Mouse (Mus musculus): Measurements from ENCODE around the gene Rubcnl.

Rubcnl gene

DNA sequence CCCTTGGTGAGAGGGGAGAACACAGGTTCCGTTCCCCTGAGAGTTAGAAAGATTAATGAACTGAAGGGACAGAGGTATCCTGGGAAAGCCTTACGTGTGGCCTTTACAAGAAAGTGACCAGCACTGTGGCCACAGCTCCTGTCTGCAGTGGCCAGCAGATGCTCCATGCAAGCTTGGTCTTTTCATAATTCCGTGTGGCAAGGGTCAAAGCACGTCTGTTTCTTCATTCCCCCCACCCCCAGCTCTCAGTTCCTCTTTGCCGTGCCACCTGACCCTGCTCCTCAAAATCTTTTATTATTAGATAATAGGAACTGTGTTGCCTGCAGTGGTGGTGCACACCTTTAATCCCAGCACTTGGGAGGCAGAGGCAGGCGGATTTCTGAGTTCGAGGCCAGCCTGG is 1.4 kb downstream of the Rubcnl start:
- no peak for DNase-seq (ENCODE audit: extremely low read depth, insufficient read length, low spot score)

DNA sequence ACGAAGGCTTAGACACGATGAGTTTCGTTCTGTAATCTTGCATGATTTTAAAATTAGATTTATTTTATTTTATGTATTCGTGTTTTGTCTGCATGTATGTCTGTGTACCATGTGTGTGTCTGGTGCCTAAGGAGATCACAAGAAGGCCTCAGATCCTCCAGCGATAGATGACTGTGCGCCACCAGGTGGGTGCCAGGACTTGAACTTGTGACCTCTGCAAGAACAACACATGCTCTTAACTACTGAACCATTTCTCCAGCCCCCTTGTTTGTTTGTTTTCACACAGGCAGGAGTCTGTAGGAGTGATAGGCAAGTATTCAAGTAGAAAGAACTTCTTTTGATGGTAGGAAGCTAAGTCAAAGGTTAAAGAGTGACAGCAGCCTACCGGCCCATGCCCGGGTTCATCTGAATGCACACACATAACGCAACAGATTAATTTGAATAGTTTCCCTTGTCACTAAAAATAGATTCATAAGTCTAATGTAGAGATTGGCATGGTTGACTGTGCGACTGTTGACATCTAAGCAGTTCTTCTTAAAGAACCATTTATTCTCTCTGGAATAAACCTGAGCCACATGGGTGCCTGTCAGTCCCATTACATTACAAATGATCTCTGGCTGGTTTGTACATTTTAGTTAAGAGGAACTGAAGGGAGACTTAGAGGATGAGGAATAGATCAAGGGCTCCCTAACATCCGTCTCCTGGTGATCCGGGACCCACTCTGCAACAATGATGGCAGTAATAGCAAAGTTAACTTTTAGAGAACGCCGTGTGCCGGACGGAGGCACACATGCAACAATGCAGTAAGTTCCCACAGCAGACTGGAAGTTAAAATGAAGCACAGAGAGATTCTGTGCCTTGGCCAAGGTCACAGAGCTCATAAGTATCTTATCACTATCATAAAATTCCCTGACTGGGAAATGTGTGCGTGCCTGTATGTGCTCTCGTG is 2.3 kb downstream of the Rubcnl start:
- DNase-seq (ENCODE audit: extremely low read depth, insufficient read length, low spot score), result no peak

DNA sequence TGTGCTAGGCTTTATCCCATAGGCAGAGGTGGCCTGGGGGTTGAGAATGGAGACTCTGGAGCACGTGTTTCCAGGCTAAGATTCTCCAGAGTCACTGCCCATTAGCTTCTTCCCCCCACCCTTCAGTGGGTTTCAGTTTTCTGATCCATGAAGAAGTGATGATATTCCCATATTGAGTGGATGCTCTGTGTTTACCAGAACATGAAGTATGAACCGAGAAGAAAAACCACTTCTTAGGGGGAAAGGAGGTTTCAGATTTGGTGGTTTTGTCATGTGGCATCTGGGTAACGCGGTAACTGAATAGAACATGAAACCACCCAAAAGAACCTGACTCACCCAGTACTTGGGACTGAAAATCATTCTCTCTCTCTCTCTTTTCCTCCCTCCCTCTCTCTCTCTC is 3.0 kb downstream of the Rubcnl start:
- DNase-seq (ENCODE audit: extremely low read depth, insufficient read length, low spot score), result no peak

DNA sequence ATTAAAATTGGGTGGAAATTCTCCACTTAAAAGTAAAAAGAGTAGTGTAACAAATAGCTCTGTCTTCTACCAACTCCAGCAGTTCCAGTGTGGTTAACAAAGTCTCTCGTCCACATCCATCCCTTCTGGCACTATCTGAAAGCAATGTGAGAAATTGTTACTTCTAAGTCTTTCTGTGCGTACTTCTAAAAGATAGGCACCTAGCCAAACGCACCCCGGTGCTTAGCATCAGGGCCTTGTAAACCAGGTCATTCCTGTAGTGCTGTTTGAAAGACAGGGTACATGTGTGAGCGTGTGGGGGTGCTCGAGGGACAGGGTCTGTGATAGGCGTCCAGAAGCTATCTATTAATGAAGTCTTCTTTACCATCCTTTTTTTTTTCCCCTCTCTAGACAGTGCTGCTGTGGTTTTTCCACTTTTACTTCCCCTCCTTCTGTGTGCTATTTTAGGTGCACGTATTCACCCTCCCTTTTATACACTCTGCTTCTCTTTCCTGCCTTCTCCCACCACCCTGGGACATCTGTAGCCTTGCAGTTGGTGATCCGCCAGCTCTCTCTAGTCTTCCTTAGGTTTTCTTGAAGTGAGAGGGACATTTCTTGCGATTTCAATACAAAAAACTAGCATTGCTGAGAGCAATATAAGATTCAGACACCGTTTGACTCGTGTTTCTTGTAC is 4.9 kb downstream of the Rubcnl start:
- DNase-seq (ENCODE audit: extremely low read depth, insufficient read length, low spot score), result no peak

DNA sequence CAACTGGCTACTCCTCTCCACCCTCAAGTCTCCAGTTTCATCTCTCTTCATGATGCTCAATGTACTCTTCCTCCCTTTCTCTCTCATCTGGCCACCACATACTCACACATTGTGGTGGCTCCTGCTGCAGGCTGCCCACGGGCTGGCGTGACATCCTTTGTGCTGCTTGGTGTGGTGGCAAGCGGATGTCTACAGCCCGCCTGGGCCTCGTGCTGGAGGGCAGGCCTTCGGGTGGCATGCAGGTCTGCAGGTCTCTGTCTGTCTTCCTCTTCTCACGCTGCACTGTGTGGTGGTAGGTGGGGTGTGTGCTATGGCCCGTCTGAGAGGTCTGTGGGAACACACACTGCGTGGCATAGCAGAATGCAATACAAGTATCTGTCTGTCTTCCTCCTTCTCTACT is 6.7 kb downstream of the Rubcnl start:
- DNase-seq (ENCODE audit: extremely low read depth, insufficient read length, low spot score), result no peak

DNA sequence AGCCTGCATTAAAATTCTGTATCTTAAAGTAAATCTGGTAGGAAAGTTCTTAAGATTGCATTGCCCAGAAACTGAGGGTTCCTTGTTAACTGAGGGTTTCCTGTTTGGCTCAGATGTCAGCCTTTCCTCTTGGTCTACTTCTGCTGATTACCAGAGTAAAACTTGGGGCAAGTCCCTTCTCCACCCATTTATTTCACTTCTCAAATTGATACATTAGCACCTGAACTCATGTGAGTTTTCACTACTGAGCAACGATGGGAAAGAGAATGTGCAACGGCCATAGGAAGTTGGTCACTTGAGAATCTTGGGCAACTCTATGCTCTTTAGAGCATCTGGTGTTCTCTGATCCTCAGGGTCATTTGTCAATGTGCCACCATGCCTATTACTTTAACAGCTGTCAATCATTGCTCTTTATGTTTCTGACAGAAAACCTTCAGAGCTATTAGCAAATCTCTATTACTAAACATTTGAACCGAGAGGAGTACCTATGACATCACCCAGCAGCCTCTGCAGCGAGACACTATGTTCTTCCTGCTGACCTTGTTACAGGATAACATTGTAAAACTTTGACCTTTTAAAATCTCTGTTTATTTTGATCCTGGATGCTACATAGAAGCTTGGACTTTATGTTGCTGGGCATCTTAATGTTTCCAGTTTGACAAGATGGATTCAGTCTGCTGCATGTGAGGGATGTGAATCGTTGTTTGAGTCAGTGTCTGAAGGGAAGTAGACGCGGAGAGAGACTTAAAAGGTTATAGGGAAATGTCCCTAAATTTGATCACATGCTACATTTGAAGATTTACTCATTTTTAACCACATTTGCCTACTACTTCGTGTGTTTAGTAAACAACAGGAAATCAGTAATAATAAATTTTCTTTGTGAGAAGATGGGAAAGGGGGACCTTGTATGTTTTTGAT is 9.2 kb downstream of the Rubcnl start:
- no peak for DNase-seq (ENCODE audit: extremely low read depth, insufficient read length, low spot score)

DNA sequence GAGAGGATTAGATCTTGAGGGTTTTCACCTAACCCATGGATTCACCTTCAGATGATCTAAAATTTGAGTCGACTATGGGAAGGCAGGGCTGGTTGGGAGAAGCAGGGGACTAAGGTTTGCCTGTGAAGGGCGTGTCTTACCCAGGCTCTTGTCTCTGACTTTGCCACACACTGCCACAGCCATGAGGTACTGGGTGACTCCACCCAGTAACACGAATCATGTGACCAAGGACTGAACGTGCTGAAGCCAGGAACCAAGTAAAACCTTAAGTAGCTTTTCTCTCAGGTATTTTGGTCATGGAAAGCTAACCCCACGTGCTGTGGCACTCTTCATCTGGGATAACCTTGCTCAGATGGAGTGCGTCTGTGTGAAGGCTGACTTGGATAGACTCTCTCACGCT is 14.9 kb downstream of the Rubcnl start:
- no peak for DNase-seq (ENCODE audit: extremely low read depth, insufficient read length, low spot score)

DNA sequence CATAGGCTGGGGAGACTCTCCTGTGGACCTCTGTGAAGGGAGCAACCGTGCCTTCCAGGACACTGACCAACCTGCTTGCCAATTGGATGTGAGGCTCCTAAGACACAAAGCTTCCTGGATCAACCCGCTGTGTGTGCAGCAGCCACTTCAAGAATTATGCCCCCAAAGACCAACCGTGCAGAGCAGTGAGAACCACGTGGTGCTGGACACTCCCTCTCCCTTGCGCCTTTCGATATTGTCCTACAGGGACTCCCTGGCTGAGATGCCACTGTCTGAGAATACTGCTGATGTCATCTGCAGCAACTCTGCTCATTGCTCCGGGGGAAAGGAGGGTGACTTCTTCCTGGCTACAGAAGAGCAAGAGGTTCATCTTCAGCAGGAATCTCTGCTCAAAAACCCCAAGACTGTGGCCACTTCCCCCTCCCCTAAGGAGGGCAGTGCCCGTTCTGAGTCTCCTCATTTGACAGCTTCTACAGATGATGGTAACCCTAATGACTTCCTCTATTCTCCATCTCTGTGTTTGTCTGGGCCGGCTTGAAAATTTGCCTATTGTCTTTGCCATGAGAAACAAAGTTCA is 16.3 kb downstream of the Rubcnl start:
- DNase-seq (ENCODE audit: extremely low read depth, insufficient read length, low spot score), result no peak

DNA sequence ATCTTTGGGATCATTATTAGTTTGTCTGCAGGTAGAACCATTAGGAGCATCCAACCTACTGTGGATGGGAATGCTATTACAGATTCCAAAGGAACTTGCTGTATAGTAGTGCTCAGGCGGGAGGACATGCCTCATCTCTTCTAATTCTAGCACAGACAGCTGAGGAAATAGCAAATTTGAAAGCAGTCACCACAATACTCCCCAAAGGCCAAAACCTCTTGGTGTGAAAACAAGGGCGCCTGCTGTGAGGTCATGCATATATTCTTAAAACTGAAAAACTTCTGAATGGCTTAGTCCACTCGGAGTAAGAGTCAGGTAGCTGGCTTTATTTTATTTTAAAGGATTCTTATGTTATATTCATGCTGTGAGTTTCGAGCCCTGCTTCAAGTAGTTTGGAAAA is 16.9 kb downstream of the Rubcnl start:
- no peak for DNase-seq (ENCODE audit: extremely low read depth, insufficient read length, low spot score)

DNA sequence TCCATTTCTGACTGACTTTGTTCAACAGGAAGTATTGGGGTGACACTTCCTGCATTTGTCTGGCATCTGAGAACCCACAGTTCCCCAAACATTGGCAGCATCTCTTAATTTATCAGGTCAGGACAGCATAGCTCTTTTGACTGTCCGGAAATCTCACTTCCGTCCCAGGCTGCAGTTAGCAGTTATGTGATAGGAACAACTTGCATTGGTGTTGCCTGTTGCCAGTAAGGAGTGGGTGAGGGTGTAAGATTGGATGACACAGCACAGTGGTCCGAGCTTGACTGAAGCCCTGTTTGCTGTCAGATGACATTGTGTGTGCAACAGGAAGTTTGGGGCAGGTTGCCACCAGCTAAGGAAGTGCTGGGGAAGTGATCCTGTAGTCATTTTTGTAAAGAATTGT is 18.4 kb downstream of the Rubcnl start:
- DNase-seq (ENCODE audit: extremely low read depth, insufficient read length, low spot score), result no peak

DNA sequence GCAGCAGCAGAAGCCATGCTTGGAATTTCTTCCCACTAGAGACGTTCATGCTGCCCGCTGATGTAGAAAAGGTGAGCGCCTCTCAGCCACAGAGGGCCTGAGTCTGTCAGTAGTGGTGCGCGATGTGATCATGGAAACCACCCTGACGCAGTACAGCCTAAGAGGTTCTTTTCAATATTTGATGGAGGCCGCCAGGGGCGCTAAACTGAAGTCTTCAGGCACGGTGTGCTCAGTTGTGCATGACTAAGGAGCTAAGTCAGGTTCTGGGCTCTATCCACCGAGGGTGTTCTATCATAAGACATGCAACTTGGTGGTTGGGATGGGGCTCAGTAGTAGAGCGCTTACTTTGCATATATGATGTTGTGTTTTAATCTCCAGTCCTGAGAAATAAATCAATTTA is 19.6 kb downstream of the Rubcnl start:
- no peak for DNase-seq (ENCODE audit: extremely low read depth, insufficient read length, low spot score)

DNA sequence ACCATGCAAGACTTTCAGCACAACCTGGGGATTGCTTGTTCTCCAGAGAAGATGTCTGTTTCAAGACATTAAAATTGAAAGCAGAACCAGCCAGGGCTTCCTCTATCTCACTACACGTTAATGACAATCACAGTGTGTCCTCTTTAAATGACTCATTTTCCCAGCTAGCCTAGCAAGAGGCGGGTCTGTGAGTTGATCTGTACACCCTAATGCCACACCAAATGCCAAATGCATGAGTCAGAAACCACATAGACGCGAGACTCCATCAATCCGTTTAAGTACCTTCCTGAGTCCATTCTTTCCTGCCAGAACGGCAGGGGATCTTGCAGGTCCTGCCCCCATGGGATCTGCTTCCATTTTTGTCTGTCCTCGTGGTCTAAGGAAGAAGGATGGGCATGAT is 29.4 kb downstream of the Rubcnl start:
- peak; percentile 58 for DNase-seq (ENCODE audit: extremely low read depth, insufficient read length, low spot score)

DNA sequence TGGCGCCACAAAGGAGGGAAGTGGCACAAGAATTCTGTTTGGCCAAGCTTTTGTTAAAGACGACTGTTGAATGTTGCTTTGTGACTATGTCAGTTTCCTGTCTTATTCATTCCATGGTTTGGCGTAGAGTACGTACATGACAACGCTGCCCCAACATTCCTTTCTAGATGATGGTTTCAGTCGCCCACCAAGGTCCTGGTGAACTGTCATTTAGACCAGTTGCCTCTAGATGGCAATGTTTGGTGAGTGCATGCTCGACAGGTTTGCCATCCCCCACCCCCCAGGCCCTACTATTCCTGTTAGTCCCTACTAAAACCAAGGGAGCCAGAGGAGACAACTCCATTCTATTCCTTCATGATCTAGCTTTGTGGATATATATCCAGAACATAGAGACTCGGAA is 36.6 kb downstream of the Rubcnl start:
- no peak for DNase-seq (ENCODE audit: extremely low read depth, insufficient read length, low spot score)

DNA sequence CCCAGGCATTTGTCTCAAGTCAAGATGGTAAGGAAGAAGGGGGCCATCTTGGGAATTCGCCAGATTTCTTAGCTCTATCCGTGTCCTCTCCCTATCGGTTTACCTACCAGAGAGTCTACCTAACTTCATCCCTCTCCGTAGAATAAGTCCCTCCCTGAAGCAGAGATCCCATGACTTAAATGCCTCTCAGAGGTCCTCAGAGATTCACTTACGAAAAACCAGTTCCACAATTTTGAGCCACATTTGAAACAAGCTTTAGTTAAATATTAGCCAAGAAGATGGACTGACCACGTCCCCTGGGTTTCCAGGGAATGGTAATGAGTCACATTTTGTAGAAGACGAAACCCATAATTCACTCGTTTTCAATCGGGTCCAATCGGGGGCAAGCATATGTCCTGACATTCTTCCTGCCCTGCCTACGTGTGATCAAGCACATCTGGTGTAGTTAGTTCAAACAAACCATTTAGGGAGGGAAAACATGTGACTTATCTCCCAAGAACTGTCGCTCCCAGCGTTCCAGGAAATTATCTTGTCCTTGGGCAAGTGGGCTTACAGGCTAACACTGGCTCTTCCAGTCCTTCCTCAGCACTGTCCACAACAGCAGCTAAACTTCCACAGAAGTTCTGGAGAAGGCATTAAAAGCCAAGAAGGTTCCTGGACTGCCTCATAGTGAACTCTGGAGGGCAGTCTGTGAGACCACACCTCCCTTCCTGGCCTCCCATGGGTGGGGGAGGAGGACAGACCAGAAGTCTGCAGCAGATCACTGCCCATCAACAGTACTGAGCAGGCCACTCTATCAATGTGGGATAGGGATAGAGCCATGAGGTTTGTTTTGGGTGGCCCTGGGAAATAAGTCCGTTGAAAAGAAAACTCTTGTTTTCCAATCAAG is 38.9 kb downstream of the Rubcnl start:
- DNase-seq (ENCODE audit: extremely low read depth, insufficient read length, low spot score), result no peak

DNA sequence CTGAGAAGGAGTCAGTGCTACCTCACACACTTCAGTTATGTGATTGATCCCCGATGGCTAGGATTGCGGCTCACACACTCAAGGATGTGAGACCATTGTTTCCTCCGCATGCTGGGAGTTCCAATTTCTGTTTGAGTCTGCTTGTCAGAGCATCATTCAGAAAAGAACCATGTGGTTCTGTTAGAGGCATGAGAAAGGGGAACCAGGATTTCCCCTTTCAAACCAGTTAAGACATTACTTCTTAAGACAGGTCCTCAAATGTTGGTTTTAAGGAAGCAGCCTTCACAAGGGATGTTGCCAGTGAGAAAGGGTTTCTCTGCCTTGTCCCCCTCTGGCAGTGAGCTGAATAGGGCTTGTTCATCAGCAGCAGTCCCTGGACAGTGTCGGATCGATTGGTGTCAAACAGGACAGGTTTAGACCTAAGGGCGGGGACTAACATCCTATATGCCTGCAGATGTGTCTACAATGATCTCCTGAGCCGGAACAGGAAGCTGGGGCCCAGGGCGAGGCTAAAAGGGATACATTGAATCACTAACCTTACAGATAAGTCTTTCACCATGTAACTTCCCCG is 41.1 kb downstream of the Rubcnl start:
- no peak for DNase-seq (ENCODE audit: extremely low read depth, insufficient read length, low spot score)

DNA sequence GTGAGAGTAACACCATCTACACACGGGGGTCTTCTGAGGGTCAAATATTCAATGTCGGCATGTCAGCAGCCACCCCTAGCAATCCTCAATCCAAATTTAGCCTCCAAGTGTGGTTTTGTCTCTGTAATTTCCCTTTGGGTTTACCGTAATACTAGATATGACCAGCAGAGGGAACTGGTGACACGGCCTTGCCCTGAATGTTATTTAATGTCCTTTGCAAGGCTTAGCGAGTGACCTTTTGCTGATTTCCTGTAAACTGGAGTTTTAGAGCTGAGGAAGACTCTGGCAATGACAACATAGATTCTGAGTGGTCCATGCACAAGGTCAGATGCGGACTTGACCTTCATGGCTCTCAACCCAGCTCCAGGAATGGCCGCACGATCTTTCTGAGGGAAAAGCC is 44.7 kb downstream of the Rubcnl start:
- DNase-seq (ENCODE audit: extremely low read depth, insufficient read length, low spot score), result no peak

DNA sequence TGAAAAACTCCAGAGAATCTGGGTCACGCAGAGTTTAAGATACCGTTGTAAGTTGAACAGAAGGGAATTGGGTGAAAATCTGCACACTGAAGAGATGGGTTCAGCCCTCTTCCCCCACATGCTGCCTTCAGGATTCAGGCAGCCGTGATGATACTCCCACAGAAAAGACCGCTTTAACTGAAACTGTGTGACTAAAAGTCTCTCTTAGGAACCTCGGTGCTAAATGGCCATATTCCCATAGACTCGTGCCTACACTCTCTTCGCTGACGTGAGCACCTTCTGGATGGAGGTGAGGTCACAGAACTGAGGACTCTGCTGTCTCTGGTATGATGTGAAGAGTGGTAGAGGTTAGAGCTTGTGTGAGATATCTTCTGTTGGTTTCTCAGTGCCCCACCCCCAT is 48.1 kb downstream of the Rubcnl start:
- no peak for DNase-seq (ENCODE audit: extremely low read depth, insufficient read length, low spot score)

DNA sequence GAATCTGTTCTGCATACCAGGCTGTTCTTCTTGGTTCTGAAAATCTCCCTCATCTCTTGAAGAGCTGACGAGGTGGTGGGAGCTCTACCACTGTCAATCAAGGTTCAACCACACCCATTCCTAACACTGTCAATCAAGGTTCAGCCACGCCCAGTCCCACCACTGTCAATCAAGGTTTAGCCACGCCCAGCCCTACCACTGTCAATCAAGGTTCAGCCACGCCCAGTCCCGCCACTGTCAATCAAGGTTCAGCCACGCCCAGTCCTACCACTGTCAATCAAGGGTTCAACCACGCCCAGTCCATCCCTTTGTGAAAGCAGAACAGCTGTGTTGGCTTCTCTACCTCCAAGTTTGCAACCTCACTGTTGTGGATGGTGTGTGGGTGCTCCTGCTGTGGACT is 48.7 kb downstream of the Rubcnl start:
- DNase-seq (ENCODE audit: extremely low read depth, insufficient read length, low spot score), result no peak

DNA sequence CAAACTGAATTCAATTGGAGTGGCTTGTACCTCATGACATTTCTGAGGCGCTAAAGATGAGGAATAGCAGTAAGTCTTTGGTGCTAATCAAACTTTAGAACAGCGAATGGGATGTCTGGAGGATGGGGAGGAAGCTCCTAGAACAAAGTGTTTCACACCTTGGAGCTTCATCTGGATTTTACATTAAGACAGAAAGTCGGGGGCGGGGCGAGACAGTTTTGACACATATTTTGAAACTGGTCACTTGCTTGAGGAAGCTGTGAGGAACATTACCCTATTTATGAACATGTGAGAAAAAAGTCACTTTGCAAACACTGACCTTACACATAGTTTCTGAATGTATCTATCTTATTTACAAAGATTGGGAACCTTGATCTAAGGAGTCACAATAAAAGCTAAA is 49.4 kb downstream of the Rubcnl start:
- no peak for DNase-seq (ENCODE audit: extremely low read depth, insufficient read length, low spot score)

Data from 3134 (cell line).